Mouse (Mus musculus): ENCODE measurements around the gene Slc39a11. TPM values are rescaled to one million over a fixed set of nuclear protein-coding genes. Genes with fewer than 3 reads are reported as not detected.

Slc39a11 gene
- polyA plus RNA-seq, 1 experiment from 2014 or later: 32.2 TPM

- H3K27me3 ChIP-seq: no peaks in the 10 kb centered on the region
- H3K27ac ChIP-seq: peak overlapping the region; percentile 44; the same call in 1 of the 2 replicates
- H3K4me3 ChIP-seq: no peak overlapping the region
- H3K9ac ChIP-seq: no peak overlapping the region
- 64% methylated on average over 11 of the region's 11 CpGs for WGBS
- no peak for ATAC-seq (ENCODE audit: low FRiP score)
- H3K4me2 ChIP-seq: no peak overlapping the region
- peaks cover 33% of the 10 kb centered on the region for H3K4me1 ChIP-seq (replicated peaks)
- no peaks in the 10 kb centered on the region for H3K36me3 ChIP-seq
- no peaks in the 10 kb centered on the region for H3K9me3 ChIP-seq
Measured at GRCm38 (mm10) chr11:113507716-113508480, 142.0 kb downstream of the Slc39a11 start.

GRCm38 (mm10) chr11:113505551-113506160 lies 144.2 kb downstream of the Slc39a11 start:
- Histone ChIP-seq H3K27ac (no peak overlapping the region), H3K9me3 (no peaks in the 10 kb centered on the region), H3K36me3 (no peaks in the 10 kb centered on the region), H3K27me3 (no peaks in the 10 kb centered on the region), H3K4me2 (no peak overlapping the region), H3K4me1 (replicated peaks) (peaks cover 30% of the 10 kb centered on the region), H3K9ac (no peak overlapping the region), H3K4me3 (no peak overlapping the region)
- ATAC-seq (ENCODE audit: low FRiP score): no peak
- WGBS: 91% methylated on average over 12 of the region's 12 CpGs

GRCm38 (mm10) chr11:113504459-113505062 lies 145.3 kb downstream of the Slc39a11 start:
- Histone ChIP-seq H3K4me2 (no peak overlapping the region), H3K36me3 (no peaks in the 10 kb centered on the region), H3K4me3 (no peak overlapping the region), H3K4me1 (replicated peaks) (peaks cover 30% of the 10 kb centered on the region), H3K27ac (no peak overlapping the region), H3K9me3 (no peaks in the 10 kb centered on the region), H3K9ac (no peak overlapping the region), H3K27me3 (no peaks in the 10 kb centered on the region)
- WGBS: 71% methylated on average over 11 of the region's 11 CpGs
- ATAC-seq (ENCODE audit: low FRiP score): no peak

- Histone ChIP-seq H3K4me1 (replicated peaks) (peaks cover 17% of the 10 kb centered on the region), H3K4me2 (no peak overlapping the region), H3K9ac (no peak overlapping the region), H3K9me3 (no peaks in the 10 kb centered on the region), H3K36me3 (no peaks in the 10 kb centered on the region), H3K27me3 (no peaks in the 10 kb centered on the region), H3K27ac (no peak overlapping the region), H3K4me3 (no peak overlapping the region)
- no peak for ATAC-seq (ENCODE audit: low FRiP score)
- WGBS: 82% methylated on average over 6 of the region's 6 CpGs
Measured at GRCm38 (mm10) chr11:113502968-113503367, 146.9 kb downstream of the Slc39a11 start.

- H3K27me3 ChIP-seq: no peaks in the 10 kb centered on the region
- H3K4me2 ChIP-seq: no peak overlapping the region
- 70% methylated on average over 20 of the region's 20 CpGs for WGBS
- H3K4me3 ChIP-seq: no peak overlapping the region
- peaks cover 12% of the 10 kb centered on the region for H3K4me1 ChIP-seq (replicated peaks)
- no peaks in the 10 kb centered on the region for H3K36me3 ChIP-seq
- H3K9me3 ChIP-seq: no peaks in the 10 kb centered on the region
- no peak overlapping the region for H3K27ac ChIP-seq
- ATAC-seq (ENCODE audit: low FRiP score): no peak
- no peak overlapping the region; the same call in 1 of the 2 replicates for H3K9ac ChIP-seq
Measured at GRCm38 (mm10) chr11:113500631-113501305, 149.1 kb downstream of the Slc39a11 start.

- ATAC-seq (ENCODE audit: low FRiP score): no peak
- Histone ChIP-seq H3K9ac (no peak overlapping the region), H3K27me3 (no peaks in the 10 kb centered on the region), H3K4me3 (no peak overlapping the region), H3K36me3 (no peaks in the 10 kb centered on the region), H3K27ac (no peak overlapping the region), H3K9me3 (no peaks in the 10 kb centered on the region), H3K4me1 (replicated peaks) (peaks cover 17% of the 10 kb centered on the region), H3K4me2 (no peak overlapping the region)
- WGBS: 62% methylated on average over 9 of the region's 9 CpGs
Measured at GRCm38 (mm10) chr11:113498889-113499288, 151.0 kb downstream of the Slc39a11 start.

GRCm38 (mm10) chr11:113494021-113494546 lies 155.8 kb downstream of the Slc39a11 start:
- Histone ChIP-seq H3K27ac (no peak overlapping the region), H3K4me1 (replicated peaks) (peaks cover 11% of the 10 kb centered on the region; the same call in 1 of the 2 replicates), H3K27me3 (no peaks in the 10 kb centered on the region), H3K4me2 (no peak overlapping the region), H3K36me3 (no peaks in the 10 kb centered on the region), H3K4me3 (no peak overlapping the region), H3K9ac (no peak overlapping the region), H3K9me3 (no peaks in the 10 kb centered on the region)
- WGBS: 64% methylated on average over 12 of the region's 12 CpGs
- no peak for ATAC-seq (ENCODE audit: low FRiP score)

GRCm38 (mm10) chr11:113490530-113491520 lies 159.1 kb downstream of the Slc39a11 start:
- peaks cover 18% of the 10 kb centered on the region for H3K4me1 ChIP-seq (replicated peaks)
- no peaks in the 10 kb centered on the region for H3K36me3 ChIP-seq
- no peak overlapping the region for H3K9ac ChIP-seq
- no peak overlapping the region for H3K4me3 ChIP-seq
- no peaks in the 10 kb centered on the region for H3K27me3 ChIP-seq
- H3K9me3 ChIP-seq: no peaks in the 10 kb centered on the region
- no peak overlapping the region for H3K27ac ChIP-seq
- H3K4me2 ChIP-seq: no peak overlapping the region
- WGBS: 86% methylated on average over 20 of the region's 20 CpGs
- ATAC-seq (ENCODE audit: low FRiP score): no peak

- no peaks in the 10 kb centered on the region for H3K9me3 ChIP-seq
- no peak overlapping the region for H3K27ac ChIP-seq
- 66% methylated on average over 8 of the region's 8 CpGs for WGBS
- H3K36me3 ChIP-seq: no peaks in the 10 kb centered on the region
- no peak overlapping the region for H3K4me3 ChIP-seq
- no peak overlapping the region for H3K4me2 ChIP-seq
- ATAC-seq (ENCODE audit: low FRiP score): no peak
- H3K9ac ChIP-seq: no peak overlapping the region
- H3K4me1 ChIP-seq (replicated peaks): peaks cover 14% of the 10 kb centered on the region
- H3K27me3 ChIP-seq: no peaks in the 10 kb centered on the region
Measured at GRCm38 (mm10) chr11:113487603-113488335, 162.1 kb downstream of the Slc39a11 start.

GRCm38 (mm10) chr11:113484037-113484436 lies 165.8 kb downstream of the Slc39a11 start:
- no peak overlapping the region for H3K27ac ChIP-seq
- ATAC-seq (ENCODE audit: low FRiP score): no peak
- H3K9ac ChIP-seq: no peak overlapping the region
- H3K9me3 ChIP-seq: no peaks in the 10 kb centered on the region
- WGBS: 89% methylated on average over 10 of the region's 10 CpGs
- no peak overlapping the region for H3K4me2 ChIP-seq
- H3K36me3 ChIP-seq: no peaks in the 10 kb centered on the region
- no peaks in the 10 kb centered on the region for H3K27me3 ChIP-seq
- peaks cover 12% of the 10 kb centered on the region; the same call in 1 of the 2 replicates for H3K4me1 ChIP-seq (replicated peaks)
- no peak overlapping the region for H3K4me3 ChIP-seq

GRCm38 (mm10) chr11:113477550-113477949 lies 172.3 kb downstream of the Slc39a11 start:
- H3K9me3 ChIP-seq: no peaks in the 10 kb centered on the region
- H3K36me3 ChIP-seq: no peaks in the 10 kb centered on the region
- no peaks in the 10 kb centered on the region for H3K27me3 ChIP-seq
- peaks cover 30% of the 10 kb centered on the region for H3K4me1 ChIP-seq (replicated peaks)
- no peak overlapping the region for H3K4me2 ChIP-seq
- ATAC-seq (ENCODE audit: low FRiP score): no peak
- H3K9ac ChIP-seq: no peak overlapping the region
- H3K4me3 ChIP-seq: no peak overlapping the region
- H3K27ac ChIP-seq: peak overlapping the region; percentile 40; the same call in 1 of the 2 replicates
- 51% methylated on average over 9 of the region's 9 CpGs for WGBS

All from hindbrain, embryonic 13.5 days (tissue).